Mouse (Mus musculus) erythroblast, embryonic 14.5 days (primary cell): ENCODE data around the gene Fam107a.

Experiments
- GATA1 ChIP-seq: IDR thresholded peaks from 2 replicates; pipeline ENCODE4 v1.6.1; 2012; ENCODE audit warnings: low read length, inconsistent platforms, mixed read lengths
- TAL1 ChIP-seq: IDR thresholded peaks from 3 replicates; pipeline ENCODE4 v1.6.1; 2012; ENCODE audit warnings: low read length, inconsistent platforms, mixed read lengths

DNA sequence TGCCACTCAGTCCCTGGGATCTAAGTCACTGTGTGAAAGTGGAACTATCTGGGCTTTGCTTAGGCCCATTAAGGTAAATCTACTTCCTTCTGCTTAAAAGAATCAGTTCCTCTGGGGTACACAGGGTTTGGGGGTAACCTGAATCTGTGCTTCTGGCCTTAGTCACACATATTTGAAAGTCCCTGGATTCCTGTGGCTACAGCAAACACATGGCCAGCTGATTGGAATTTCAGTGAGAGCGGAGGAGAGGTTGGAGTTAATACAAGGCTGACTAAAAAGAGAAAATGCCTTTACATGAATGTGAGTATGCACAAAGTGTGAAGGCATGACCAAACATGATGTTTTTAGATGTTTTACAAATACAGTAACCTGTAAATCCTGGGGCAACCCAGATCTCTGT lies 23.6 kb downstream of the Fam107a start:
- TF ChIP-seq GATA1 (no peak), TAL1 (no peak)
